Mouse (Mus musculus) common myeloid progenitor, adult 5-6 weeks (primary cell): ENCODE data around the gene 4933412E24Rik. TPM values are rescaled to one million over a fixed set of nuclear protein-coding genes. Genes with fewer than 3 reads are reported as not detected.

Source experiments
- ATAC-seq: replicated peaks from 2 replicates; pipeline ENCODE4 v1.8.0; 2016; ENCODE audit warnings: low read depth, mild to moderate bottlenecking, moderate TSS enrichment, inconsistent platforms; ENCODE audit not compliant: poor library complexity, severe bottlenecking
- total RNA-seq: library from RNA; stranded (forward); fragments of 200-1000, 187-1606 nt; gene quantifications from 2 replicates; pipeline ENCODE4 v1.2.3, GENCODE M21; 2017

4933412E24Rik gene
- not detected in 2 replicates for total RNA-seq

GRCm38 (mm10) chr15:60016513-60016912, at the start of gene 4933412E24Rik:
4933412E24Rik (minus strand) TSS chr15:60016613.
- no peak for ATAC-seq

- no peak for ATAC-seq
Observed at GRCm38 (mm10) chr15:60030728-60031127, 14.3 kb upstream of the 4933412E24Rik start.

- ATAC-seq = no peak
Observed at GRCm38 (mm10) chr15:60021256-60021655, 4.8 kb upstream of the 4933412E24Rik start.

- ATAC-seq = no peak
Observed at GRCm38 (mm10) chr15:60010199-60010598, 6.2 kb downstream of the 4933412E24Rik start.

GRCm38 (mm10) chr15:60009610-60010009, 6.8 kb downstream of the 4933412E24Rik start:
- ATAC-seq = no peak

GRCm38 (mm10) chr15:59983777-59984176, 32.6 kb downstream of the 4933412E24Rik start:
- ATAC-seq = peak; percentile 66; the same call in 1 of the 2 replicates

GRCm38 (mm10) chr15:59975310-59975709, 41.1 kb downstream of the 4933412E24Rik start:
- ATAC-seq = no peak

GRCm38 (mm10) chr15:59974584-59974983, 41.8 kb downstream of the 4933412E24Rik start:
- ATAC-seq = no peak

GRCm38 (mm10) chr15:59973651-59974519, 42.5 kb downstream of the 4933412E24Rik start:
- ATAC-seq = no peak
